Mouse (Mus musculus) c-Kit-negative CD71-positive TER-119-positive erythroid progenitor cells, embryonic 14.5 days (primary cell): ENCODE data around the gene Mettl11b.
"Not testable (repeated sequence)": the region's sequence is repeated elsewhere in the genome, so short reads cannot be mapped to it uniquely, and the experiment has no call there.

Experiments used
- DNase-seq: peaks from one replicate; pipeline ENCODE4 v3.0.0-alpha.2; 2013; ENCODE audit warnings: low read depth, low spot score

The Mettl11b gene

GRCm38 (mm10) chr1:163725106-163725759 lies at the start of gene Mettl11b:
Gene Mettl11b, minus strand, starts transcription at chr1:163725232.
- DNase-seq, result no peak

DNA sequence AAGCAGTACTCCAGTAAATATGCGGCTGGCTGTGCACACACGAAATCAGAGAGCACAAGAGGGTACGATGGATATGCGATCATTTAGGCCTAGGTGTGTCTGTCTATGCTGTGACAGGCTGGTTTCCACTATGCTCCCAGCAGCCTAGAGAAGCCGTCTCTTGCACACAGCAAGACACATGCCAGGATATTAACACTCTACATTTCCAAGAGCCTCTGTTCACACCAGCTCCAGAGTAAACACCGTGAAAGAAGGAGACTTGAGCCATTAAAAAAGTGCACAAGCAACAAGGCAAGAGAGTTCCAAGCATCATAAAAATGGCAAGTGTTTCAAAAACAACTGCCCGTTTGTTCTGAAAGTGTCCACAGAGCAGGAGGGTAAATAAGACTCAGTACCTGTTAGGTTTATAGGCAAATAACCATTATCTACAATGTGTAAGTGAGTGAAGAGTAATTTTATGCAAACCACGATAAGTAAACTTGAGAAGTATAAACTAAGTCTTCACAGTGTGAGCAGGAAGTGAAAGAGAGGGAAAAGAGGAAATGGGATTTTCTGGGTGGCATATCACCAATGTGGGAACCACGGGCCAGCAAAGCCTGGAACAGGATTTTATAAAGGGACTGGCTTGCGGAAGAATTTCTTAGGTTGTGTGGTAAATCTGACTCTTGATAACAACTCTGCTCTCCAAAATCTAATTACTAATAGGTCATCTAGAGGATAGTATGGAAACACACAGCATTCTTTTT lies 32.6 kb upstream of the Mettl11b start:
- no peak for DNase-seq

- no peak for DNase-seq
Measured at GRCm38 (mm10) chr1:163751360-163751992, 26.4 kb upstream of the Mettl11b start.

GRCm38 (mm10) chr1:163737239-163737533 lies 12.2 kb upstream of the Mettl11b start:
- no peak for DNase-seq

DNA sequence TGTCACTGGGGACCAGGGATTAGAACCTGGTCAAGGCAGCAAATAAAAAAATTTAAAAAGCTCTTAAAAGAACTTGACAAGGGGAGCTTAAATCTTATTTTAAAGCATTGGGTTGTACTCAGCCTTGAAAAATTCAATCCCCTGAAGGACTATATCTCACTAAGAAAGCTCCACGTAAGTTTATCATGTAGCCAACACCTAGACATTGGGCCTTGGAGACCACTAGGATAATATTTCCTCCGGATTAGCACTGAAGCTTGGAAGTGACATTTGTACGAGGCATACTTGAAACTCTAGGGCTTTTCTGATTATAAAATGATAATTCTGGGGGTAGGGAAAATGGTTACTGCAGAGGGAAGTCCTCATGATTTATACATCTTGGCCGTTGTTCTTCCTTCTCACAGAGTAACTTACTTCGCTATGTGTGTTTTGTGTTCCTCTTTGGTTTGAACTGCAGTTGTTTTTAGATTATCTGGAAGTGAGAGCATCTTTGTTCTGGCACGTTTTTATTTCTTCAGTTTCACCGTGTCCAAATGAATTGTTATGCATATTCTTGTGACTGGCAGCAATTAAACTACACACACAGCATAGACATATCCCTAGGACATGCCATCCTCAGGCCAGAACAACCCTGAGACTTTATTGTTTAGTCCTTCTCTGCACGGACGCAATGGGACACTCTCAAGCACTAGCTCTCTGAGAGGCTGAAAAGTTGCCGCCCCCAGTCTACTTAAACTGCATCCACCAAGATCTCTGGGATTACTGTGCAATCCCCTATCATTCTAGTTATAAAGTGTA lies 11.6 kb upstream of the Mettl11b start:
- DNase-seq, result no peak

- DNase-seq, result not testable (repeated sequence)
Measured at GRCm38 (mm10) chr1:163731166-163731565, 6.1 kb upstream of the Mettl11b start.

- no peak for DNase-seq
Measured at GRCm38 (mm10) chr1:163723913-163724312, 1.1 kb downstream of the Mettl11b start.

DNA sequence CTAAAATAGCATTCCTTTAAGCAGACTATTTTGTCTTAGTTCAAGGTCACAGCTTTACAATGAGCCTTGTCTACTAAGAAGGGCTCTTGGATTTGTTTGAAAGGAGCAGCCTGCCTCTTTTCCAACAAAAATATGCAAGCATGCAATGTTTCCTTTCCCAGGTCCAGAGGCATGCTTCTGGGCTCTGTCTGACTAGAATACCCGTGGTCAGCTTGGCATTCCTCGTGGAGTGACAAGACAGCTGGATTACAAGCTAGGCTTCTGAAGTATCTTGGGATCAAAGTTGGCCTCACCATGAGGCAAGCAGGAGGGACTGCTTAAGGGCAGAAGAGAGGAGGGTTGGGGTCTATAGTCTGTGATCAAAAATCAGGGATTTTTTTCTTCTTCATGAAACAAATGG lies 16.4 kb downstream of the Mettl11b start:
- no peak for DNase-seq

DNA sequence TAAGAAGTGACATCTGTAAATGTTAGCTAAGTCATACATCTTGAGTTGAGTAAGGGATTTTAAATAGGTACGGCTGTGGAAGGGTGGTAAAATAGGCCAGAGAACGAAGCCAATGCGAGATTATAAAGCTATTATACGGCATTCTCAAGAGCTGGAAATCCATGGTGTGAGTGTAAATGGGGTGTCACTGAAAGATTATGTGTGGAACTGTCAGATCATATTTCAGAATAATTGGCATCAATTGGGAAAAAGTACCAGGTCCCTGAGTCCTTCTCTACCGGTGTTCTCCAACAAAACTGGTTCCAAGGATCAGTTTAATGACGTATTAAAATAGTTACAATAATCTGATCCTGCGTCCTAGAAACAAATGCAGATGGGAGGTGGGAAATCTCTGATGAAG lies 24.5 kb downstream of the Mettl11b start:
- DNase-seq, result no peak

DNA sequence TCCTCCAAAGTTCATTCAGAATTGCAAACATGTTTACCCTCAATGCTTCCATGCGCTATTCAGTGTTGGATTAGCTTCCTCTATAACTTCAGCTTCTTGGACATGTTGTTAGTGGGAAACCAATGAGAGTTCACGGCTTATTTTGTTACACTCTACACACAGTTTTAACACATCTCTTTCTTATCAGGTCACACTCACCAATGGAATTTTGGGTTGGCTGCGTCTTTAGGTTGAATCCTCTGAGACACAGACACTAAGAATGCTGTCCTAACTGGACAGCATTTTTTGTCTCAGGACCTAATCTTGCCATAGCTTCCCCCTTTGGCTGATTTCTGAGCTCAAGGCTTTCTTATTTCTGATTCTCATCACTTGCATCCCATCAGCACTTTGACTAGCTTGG lies 25.3 kb downstream of the Mettl11b start:
- DNase-seq, result no peak

- no peak for DNase-seq
Measured at GRCm38 (mm10) chr1:163691860-163692259, 33.2 kb downstream of the Mettl11b start.

DNA sequence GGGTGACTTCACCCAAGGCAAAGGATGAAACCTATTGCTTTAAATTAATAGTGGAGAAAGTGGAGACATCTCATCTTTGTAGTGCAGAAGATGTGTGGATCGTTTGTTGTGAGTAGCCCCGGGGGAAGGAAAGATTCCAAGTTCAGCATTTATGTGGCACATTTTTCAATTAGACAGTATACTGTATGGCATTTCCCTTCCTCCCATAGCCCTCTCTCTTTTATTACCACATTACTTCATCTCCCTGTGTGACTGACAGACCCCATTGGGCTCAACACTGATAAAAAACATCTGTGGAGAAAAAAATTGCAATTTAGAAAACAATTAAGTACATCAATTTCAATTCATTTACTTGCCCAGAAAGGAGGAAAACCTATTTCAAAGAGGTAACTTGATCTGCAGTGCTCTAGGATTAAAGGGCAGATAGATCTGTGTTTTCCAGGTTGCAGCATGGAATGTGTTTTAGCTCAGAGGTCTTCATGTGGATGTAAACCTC lies 42.0 kb downstream of the Mettl11b start:
- DNase-seq, result no peak

DNA sequence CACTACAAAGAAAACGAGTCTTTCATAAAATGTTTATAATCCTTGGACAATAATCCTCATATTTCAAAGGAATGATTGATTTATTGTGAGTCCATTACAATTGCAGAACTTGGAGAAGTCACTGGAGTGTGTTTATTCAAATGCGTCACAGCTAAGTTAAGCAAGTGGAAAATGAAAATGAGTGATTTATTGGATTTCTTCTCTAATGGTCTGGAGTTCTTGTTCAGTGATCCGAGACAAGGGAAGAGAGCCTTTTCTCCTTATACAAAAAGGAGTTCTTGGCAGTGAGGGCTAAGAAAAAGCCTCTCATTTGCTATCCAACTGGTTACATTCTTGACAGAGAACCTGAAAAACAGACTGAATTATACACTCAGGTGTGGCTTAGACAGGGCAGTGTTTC lies 42.9 kb downstream of the Mettl11b start:
- DNase-seq, result no peak

- no peak for DNase-seq
Measured at GRCm38 (mm10) chr1:163672866-163673265, 52.2 kb downstream of the Mettl11b start.

GRCm38 (mm10) chr1:163671326-163671725 lies 53.7 kb downstream of the Mettl11b start:
- no peak for DNase-seq

- DNase-seq, result no peak
Measured at GRCm38 (mm10) chr1:163670702-163671101, 54.3 kb downstream of the Mettl11b start.

- no peak for DNase-seq
Measured at GRCm38 (mm10) chr1:163669936-163670335, 55.1 kb downstream of the Mettl11b start.

DNA sequence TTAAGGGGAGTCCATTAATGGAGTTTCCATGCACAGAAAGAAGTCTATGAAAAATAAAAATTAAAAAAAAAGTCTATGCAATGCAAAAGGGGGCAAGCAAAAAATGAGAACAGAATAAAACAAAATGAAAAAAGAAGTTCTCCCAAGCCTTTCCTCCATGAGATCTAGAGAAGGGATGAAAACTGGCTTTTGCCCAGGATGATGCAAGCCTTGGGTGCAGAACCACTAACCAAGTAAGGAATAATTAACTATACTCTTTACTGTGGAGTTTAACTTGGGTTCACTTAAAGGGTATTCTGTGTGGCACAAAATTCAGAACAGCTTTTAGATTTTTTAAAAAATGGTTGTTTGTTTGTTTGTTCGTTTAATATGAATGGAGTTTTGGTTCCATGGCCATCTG lies 62.6 kb downstream of the Mettl11b start:
- no peak for DNase-seq

DNA sequence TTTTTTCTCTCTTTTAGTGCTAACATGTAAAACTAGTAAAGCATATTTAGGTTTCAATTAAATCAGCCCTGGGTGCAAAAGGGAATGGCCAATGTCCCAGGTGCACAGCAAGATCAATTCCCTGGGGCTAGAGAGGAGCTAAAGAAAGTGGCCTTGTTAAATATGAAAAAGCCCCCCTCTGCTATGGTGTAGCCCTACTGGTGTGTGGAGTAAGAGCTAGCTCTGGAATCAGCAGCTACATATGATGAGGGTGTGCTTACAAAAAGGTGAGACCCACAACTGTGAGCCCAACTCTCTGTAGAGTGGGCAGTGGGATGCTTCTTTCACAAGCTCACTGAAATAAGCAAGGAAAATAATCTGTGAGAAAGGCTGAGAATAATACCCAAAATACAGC lies 66.5 kb downstream of the Mettl11b start:
- DNase-seq, result no peak

GRCm38 (mm10) chr1:163657766-163658534 lies 67.1 kb downstream of the Mettl11b start:
- no peak for DNase-seq

DNA sequence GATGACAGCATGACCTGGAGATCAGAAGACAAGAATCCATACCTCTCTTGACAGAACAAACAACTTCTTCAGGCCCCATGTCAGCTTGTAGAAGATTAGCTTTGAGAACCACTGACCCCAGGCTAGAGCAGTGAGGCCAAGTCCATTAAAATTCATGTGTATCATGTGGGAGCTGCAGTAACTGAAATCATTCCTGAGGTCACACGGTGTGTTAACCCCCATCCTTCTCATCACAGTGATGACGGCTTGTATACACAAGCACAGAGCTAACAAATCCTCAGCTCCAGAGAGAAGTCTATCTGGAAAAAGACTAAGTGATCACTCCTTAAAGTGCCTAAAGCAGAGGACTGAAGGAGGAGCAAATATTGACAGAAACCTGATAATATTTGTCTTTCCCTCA lies 68.0 kb downstream of the Mettl11b start:
- DNase-seq, result no peak
